Mouse (Mus musculus) activated CD4-positive, CD25-positive, alpha-beta regulatory T cell, adult 4 months (primary cell): ENCODE measurements around the gene Poc1b. TPM values are rescaled to one million over a fixed set of nuclear protein-coding genes. Genes with fewer than 3 reads are reported as not detected.
A peak's percentile ranks its signal among the peaks of the same experiment; 100 is the strongest.

Experiments used
- ATAC-seq: one replicate; pipeline ENCODE4 v1.8.0; 2017
- polyA plus RNA-seq, 2 experiments: library from polyadenylated mRNA; unstranded; fragments of 100-300 nt; shearing (Covaris generic); gene quantifications; one replicate each; pipeline ENCODE4 v1.2.1; 2017

Gene Poc1b
- polyA plus RNA-seq, 2 experiments from 2014 or later = 10.4 to 10.8 TPM

GRCm38 (mm10) chr10:99115471-99116236, 8.8 kb downstream of the Poc1b start:
- ATAC-seq = peak; percentile 20

- ATAC-seq = no peak
Observed at GRCm38 (mm10) chr10:99116237-99116632, 9.4 kb downstream of the Poc1b start.

DNA sequence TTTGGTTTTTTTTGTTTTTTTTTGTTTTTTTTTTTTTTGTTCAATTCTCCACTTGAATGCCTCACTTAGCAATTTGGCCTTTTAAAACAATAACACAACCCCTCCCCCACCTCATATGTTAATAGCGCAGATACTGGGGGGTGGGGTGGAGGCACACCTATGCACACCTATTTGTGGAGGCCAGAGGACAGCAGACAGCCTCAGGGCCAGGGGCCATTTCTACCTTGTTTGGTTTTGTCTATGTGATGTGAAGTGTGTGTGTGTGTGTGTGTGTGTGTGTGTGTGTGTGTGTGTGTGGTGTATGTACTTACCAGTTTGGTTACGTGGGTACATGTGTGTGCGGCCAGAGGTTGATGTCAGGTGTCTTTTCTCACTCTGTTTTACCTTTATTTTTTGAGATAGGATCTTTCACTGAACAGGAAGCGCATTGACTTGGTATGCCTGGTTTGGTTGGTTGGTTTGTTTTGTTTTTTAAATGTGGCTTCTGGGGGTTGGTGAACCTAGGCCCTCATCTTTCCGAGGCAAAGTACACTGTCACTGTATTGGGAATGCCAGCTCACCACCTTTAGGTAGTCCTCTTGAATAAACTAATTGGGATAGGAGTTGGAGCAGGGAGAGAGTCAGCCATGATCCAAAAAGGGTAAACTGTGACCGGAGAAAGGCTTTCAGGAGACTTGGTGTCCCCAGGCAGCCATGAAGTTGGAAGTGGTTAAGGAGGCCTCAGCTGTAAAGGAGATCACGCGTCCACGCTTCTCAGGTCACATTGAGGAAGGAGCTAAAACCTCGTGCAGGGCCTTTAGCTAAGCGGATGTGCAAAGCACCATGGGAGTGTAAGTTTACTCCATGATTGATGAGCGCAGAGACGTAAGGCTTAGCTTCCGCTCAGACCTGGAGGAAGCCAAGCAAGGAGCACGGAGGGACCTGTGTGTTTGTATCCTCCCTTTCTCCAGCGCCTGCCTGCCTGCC, 10.1 kb downstream of the Poc1b start:
- peak; percentile 60 for ATAC-seq

GRCm38 (mm10) chr10:99117876-99118275, 11.0 kb downstream of the Poc1b start:
- ATAC-seq = no peak

DNA sequence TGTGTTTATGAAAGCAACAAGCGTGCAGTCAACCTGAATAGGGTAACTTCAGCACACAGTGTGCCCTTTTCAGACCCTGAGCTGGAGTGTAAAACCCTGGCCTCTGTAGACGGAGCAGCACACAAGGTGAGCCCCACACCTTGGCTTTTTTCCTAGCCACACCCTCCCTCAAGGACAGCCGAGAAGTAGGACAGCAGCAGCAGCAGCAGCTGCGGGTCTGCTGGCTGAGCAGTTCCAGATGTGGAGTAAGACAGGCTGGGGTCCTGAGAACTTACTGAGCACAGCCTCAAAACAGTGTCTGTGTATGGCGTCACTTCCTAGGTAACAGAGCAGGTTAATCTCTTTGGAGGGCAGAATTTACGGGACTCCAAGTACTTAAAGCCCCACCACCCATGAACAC, 11.9 kb downstream of the Poc1b start:
- ATAC-seq = no peak

- no peak for ATAC-seq
Observed at GRCm38 (mm10) chr10:99119471-99119870, 12.6 kb downstream of the Poc1b start.

GRCm38 (mm10) chr10:99126225-99126624, 19.4 kb downstream of the Poc1b start, which contains the start of gene Phxr2:
Gene Phxr2, minus strand, starts transcription at chr10:99126325.
- ATAC-seq = no peak

GRCm38 (mm10) chr10:99126954-99127353, 20.1 kb downstream of the Poc1b start:
- peak; percentile 90 for ATAC-seq

GRCm38 (mm10) chr10:99127691-99128261, 20.9 kb downstream of the Poc1b start:
- peak; percentile 58 for ATAC-seq

DNA sequence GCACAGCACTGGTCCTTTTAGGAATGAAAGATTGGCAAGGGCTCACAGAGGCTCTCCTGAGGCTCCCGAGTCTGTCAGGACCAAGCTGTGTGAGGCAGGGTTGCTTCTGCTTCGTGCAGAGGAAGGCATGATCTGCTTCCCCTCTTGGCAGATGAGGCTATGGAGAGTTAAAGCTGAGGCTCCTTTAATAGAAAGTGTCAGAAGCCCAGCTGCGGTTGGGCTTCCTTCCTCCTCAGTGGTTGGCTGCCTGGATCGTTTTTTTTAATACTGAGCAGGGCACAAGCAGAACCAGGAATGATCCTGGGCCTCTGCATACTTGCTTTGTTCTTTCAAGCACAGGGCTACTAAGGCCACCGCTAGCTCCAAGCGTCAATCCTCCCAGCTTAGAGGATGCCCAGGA, 23.8 kb downstream of the Poc1b start:
- ATAC-seq = no peak

GRCm38 (mm10) chr10:99131298-99131697, 24.5 kb downstream of the Poc1b start:
- ATAC-seq = no peak

- no peak for ATAC-seq
Observed at GRCm38 (mm10) chr10:99132189-99132588, 25.4 kb downstream of the Poc1b start.

DNA sequence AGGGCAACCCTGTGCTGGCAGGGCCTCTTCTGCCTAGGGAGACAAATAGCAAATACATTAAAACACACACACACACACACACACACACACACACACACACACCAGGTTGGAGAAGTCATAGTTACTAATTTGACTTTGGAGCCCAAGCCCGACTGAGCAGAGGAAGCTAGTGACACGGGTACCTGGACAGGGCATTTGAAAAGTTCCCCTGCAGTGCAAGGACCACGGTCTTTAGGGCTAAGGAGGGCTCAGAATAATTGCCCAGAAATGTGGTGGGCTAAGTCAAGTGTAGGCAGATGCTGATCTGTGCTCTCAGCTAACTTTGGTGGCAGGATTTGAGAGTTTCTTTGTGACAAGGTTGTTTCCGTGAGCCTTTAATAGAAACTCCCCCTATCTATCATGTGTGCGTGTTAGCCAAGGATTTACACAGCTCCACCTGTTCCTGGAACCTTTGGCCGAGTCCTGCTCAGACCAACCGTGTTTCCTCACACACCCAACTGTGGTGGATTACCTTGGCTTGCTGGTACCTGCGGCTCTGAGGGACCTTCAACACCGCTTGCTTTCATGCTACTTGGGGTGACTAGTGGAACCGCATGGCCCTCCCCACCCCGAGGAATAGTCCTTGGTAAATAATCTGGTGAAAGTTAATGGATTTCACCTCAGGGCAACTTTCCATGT, 25.9 kb downstream of the Poc1b start:
- ATAC-seq = no peak

- ATAC-seq = no peak
Observed at GRCm38 (mm10) chr10:99133321-99133875, 26.6 kb downstream of the Poc1b start.

GRCm38 (mm10) chr10:99136337-99136736, 29.5 kb downstream of the Poc1b start:
- ATAC-seq = no peak

DNA sequence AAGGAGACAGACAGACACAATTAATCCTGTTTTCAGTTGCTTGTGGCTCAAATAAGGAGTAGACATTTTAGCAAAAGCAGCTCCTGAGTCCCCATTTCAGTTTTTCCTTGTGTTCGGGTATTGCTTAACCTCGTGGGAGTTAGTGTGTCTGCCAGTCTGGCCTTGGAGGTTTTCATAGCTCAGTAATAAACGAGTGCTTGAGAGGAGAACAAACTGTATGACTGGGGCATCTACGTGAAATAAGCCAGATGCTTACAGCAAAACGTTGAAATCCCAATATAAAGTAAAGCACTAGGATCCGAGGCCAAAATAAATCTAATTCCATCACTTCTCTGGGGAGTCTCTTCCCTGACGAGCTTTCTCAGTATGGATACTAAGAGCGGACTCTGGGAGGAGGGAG, 38.8 kb downstream of the Poc1b start:
- no peak for ATAC-seq

GRCm38 (mm10) chr10:99146596-99146995, 39.8 kb downstream of the Poc1b start:
- no peak for ATAC-seq

- no peak for ATAC-seq
Observed at GRCm38 (mm10) chr10:99150016-99150415, 43.2 kb downstream of the Poc1b start.

DNA sequence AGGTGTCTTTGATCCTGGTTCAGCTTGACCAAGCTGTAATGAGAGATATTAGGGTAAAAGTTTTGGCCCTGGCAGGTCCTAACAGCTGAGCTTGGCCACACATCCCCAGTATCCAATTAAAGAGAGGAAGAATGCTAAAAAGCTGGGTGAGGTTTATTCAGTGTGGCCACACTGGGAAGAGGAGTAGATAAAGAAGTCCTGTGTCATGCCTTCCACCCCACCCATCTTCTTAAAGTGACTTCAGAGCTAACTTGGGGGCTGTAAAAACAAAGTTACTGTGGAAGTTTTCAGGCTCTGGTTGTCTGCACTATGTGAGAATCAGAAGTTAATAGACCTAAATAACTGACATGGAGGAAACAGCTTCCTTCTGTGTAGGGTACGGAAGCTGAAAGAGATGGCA, 44.7 kb downstream of the Poc1b start:
- ATAC-seq = no peak

- ATAC-seq = peak; percentile 76
Observed at GRCm38 (mm10) chr10:99152063-99152462, 45.2 kb downstream of the Poc1b start.

DNA sequence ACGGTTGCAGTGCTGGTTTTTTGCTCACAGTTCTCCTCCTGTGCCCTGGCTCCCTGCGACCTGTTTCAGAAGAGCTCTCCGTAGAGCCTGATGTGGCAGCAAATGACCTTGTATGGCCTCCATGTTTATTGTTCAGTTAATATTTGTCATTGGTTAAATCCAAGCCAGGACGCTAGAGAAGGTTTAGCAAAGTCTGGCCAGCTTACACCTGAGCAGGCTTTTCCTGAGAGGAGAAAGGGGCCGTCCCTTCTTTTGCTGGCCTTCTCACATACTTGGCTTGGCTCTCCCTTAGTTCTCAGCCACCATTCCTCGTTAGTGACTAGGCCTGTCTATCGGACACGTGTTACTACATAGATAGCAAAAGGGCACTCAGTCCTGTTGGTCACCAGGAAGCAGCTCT, 47.8 kb downstream of the Poc1b start:
- ATAC-seq = no peak

DNA sequence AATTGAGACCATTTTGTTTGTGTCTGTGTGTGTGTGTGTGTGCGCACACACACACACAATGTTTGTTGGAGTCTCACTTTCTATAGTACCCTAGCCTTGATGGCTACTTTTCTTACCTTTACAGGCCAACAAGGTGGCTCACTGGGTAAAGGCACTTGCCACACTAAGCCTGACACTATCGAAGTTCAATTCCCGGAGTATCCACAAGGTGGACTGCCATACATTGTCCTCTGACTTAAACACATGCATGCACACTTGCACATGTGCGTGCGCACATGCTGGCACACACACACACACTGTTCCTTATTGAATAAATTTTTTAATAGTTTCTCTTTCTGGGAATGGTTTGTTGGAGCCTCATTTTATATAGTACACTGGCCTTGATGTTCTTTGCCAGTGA, 50.0 kb downstream of the Poc1b start:
- ATAC-seq = no peak
